Mouse (Mus musculus): ENCODE results near the gene Sema5b. TPM values are rescaled to one million over a fixed set of nuclear protein-coding genes. Genes with fewer than 3 reads are reported as not detected.

The Sema5b gene
- polyA plus RNA-seq, 1 experiment: 68.8 TPM

DNA sequence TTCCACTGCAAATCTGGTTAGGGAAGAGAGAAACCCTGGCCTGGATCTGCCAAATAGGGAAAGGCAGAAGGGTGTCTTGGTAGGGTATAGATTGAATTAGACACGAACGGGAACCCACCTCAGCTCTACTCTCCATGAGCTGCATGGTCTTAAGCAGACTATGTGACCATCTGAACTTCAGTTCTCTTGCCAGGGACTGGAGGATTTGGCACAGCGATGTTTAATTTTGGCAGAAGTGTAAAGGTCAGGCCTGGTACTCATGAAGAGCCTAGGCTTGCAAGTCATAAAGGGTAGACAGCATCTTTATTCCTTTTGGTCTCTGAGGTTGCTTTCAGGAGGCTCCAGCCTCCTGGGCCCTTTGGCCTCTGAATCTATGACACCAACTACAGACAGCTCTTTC, 111.8 kb downstream of the Sema5b start:
- DNase-seq (ENCODE audit: low read depth): no peak
- TF ChIP-seq POLR2A (IDR thresholded peaks at IDR 0.05; ENCODE audit: borderline replicate concordance, extremely low read depth, insufficient read depth, insufficient read length, poor library complexity, severe bottlenecking) (no peak), CTCF (IDR thresholded peaks at IDR 0.05; ENCODE audit: borderline replicate concordance, extremely low read depth, insufficient read depth, insufficient read length) (no peak)

DNA sequence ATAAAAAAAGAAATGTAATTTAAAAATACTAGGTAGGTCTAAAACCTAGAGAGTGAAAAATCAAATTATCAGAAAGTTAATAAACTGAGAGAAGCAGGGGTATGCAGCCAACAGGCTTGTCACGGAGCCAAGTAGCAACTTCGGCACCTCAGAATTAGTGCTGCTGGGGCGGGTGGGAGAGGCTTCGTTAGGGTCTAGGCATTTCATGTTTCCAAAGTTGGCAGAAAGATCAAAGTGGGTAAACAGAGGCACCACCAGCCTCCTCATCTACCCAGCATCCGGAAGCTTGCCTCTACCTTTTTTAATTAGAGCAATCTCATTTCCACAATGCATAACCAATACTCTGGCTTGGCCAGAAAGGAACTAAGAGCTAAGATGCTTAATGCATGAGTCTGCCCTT, 113.0 kb downstream of the Sema5b start:
- peak; percentile 56 for DNase-seq (ENCODE audit: low read depth)
- TF ChIP-seq POLR2A (IDR thresholded peaks at IDR 0.05; ENCODE audit: borderline replicate concordance, extremely low read depth, insufficient read depth, insufficient read length, poor library complexity, severe bottlenecking) (no peak), CTCF (IDR thresholded peaks at IDR 0.05; ENCODE audit: borderline replicate concordance, extremely low read depth, insufficient read depth, insufficient read length) (no peak)

DNA sequence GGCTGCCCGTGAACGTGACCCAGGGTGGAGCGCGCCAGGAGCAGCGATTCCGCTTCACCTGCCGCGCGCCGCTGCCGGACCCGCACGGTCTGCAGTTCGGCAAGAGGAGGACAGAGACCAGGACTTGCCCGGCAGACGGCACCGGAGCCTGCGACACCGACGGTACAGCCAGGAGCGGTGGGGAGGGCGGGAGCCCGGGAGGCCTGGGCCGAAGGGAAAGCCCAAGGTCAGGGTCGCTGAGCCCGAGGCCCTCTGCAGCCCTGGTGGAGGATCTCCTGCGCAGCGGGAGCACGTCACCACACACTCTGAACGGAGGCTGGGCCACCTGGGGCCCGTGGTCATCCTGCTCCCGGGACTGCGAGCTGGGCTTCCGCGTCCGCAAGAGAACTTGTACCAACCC, 119.3 kb downstream of the Sema5b start:
- DNase-seq (ENCODE audit: low read depth): no peak
- TF ChIP-seq CTCF (IDR thresholded peaks at IDR 0.05; ENCODE audit: borderline replicate concordance, extremely low read depth, insufficient read depth, insufficient read length): no peak
- TF ChIP-seq POLR2A (IDR thresholded peaks at IDR 0.05; ENCODE audit: borderline replicate concordance, extremely low read depth, insufficient read depth, insufficient read length, poor library complexity, severe bottlenecking): no peak

DNA sequence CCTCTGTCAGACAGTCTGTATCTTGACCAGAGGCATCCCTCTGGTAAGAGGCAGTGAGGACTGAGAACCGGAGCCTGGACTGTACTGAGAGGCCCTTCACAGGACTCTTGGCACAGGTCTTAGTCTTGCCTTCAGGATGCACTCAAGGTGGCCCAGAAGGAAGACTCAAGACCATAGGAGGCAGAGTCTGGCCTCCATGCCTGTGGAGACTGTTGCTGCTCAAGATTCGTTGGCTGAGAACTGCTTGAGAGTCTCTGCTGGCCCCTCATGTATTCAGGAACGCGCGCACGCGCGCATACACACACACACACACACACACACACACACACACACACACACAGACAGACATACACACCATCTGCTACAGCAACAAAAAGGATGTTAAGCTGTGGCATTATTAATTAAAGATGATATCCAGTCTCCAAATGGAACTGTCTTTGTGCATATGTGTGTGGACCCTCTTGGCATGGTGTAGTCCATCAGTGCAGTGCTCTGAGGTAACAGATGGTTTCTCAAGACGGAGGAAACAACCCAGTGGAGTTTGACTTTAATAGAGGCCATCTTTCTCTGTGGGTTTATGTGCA, 123.0 kb downstream of the Sema5b start:
- peak; percentile 57 for DNase-seq (ENCODE audit: low read depth)
- no peak for TF ChIP-seq POLR2A (IDR thresholded peaks at IDR 0.05; ENCODE audit: borderline replicate concordance, extremely low read depth, insufficient read depth, insufficient read length, poor library complexity, severe bottlenecking)
- TF ChIP-seq CTCF (IDR thresholded peaks at IDR 0.05; ENCODE audit: borderline replicate concordance, extremely low read depth, insufficient read depth, insufficient read length): no peak

DNA sequence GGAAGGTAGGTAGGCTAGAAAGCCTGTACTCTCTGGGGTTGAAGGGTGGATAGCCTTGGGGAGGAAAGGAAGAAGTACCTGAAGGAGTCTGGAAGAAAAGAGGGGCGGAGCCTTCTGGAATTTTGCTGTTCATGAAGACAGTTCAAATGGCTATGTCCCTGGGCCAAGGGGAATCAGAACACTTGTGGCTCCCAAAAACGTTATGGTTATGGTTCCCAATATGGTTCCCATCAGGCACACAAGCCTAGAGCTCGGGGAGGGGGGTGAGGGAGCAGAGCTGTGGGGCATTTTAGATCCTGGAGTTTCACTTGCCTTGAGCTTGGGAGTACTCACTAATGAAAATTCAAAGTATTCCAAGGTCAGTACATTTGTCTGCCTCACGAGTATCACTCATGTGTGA, 123.9 kb downstream of the Sema5b start:
- TF ChIP-seq CTCF (IDR thresholded peaks at IDR 0.05; ENCODE audit: borderline replicate concordance, extremely low read depth, insufficient read depth, insufficient read length): no peak
- TF ChIP-seq POLR2A (IDR thresholded peaks at IDR 0.05; ENCODE audit: borderline replicate concordance, extremely low read depth, insufficient read depth, insufficient read length, poor library complexity, severe bottlenecking): no peak
- no peak for DNase-seq (ENCODE audit: low read depth)

DNA sequence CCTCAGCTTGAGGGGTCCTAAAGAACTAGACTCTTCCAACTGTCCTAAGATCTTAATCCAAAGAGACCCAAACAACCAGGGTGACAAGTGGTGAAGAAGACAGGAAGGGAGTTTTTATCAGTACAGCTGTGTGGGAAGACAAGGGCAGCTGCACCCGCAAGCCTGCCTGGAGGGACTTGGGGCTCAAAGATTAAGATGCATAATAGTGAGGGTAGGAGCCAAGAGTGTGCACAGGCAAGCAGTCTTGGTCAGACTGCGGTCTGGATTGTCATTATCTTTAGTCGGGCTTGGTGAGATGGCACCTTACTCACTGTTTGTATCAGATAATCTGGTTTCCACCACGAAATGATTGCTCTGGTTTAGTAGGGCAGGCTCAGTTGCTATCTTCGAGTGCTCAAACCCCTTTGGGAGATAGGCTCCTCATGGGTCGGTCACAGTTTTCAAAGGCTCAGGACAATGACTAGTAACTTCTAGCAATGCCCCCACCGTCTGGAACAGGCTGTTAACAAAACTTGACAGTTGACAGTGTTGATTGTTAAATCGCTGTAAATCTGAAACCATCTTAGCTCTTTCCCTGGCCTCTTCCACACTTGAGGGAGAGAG, 136.7 kb downstream of the Sema5b start:
- DNase-seq (ENCODE audit: low read depth): no peak
- TF ChIP-seq CTCF (IDR thresholded peaks at IDR 0.05; ENCODE audit: borderline replicate concordance, extremely low read depth, insufficient read depth, insufficient read length) (no peak), POLR2A (IDR thresholded peaks at IDR 0.05; ENCODE audit: borderline replicate concordance, extremely low read depth, insufficient read depth, insufficient read length, poor library complexity, severe bottlenecking) (no peak)

DNA sequence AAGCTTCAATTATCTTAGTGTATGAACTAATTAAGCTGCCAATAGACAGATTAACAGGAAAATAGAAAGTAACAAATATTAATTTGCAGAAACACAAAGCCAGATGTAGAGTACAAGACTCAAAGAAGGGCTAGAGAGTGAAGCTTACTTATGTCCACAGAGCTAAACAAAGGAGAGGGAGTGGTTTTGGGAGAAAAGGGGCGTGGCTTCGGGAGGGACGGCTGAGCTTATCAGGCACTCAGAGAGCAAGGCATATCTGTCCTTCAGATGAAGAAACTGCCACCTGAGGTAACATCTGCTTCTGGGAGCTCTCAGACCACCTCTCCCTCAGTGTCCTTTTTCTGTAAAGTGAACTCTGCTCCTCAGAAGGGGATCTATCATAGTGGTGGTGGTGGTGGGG, 137.5 kb downstream of the Sema5b start:
- no peak for DNase-seq (ENCODE audit: low read depth)
- no peak for TF ChIP-seq POLR2A (IDR thresholded peaks at IDR 0.05; ENCODE audit: borderline replicate concordance, extremely low read depth, insufficient read depth, insufficient read length, poor library complexity, severe bottlenecking)

DNA sequence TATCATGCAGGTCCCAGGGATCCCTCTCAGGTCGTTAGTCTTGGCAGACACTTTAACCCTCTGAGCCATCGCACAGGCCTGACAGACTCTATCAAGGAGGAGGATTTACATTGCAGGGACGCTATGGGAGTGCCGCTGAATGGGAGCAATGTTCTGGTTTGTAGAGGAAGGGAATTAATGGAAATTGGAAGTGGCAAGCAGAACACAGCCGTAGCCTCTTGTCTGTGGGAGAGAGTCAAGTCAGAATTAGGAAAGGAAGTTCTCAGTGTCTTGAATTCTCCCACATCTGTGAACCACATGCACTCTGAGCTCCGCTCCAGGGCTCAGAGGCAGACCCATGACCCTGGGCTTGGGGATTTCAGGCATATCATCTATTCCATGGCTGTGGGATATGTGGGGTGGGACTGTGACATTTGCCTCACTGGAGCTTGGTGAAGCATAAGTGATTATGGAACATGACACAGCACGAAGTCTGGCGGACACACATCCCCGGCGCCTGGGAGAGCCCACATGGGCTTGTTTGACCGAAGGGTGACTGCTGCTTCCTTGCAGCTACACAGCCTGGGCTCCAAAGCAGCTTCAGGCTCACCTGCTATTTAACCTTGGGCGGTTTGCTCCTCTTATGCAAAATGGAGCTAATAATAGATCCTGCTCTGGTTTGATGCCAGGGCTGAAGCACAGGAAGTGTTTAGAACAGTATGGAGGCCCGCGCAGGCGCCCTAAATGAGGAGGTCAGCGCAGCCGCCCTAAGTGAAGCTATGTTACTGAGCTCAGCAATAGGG, 140.6 kb downstream of the Sema5b start:
- peak; percentile 71 for DNase-seq (ENCODE audit: low read depth)
- TF ChIP-seq CTCF (IDR thresholded peaks at IDR 0.05; ENCODE audit: borderline replicate concordance, extremely low read depth, insufficient read depth, insufficient read length): no peak
- TF ChIP-seq POLR2A (IDR thresholded peaks at IDR 0.05; ENCODE audit: borderline replicate concordance, extremely low read depth, insufficient read depth, insufficient read length, poor library complexity, severe bottlenecking): no peak

DNA sequence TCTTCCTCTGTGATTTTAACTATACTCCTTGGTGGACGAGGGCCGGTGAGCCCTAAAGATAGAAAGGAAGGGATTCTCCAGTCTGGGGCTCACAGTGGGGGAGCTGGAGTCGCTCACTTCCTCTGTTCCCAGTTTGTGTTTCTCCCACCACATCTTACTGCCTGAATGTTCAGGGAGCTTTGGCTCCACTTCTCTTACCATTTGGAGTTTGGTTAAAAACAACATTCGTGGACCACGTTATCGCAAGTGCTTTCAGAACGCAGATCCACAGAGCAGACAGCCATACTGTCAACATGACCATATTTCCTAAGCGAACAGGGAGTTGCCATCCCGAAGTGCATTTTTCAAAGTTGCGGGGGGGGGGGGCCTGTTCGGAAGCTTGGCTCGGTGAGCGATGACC, 144.1 kb downstream of the Sema5b start:
- DNase-seq (ENCODE audit: low read depth): peak; percentile 27
- TF ChIP-seq POLR2A (IDR thresholded peaks at IDR 0.05; ENCODE audit: borderline replicate concordance, extremely low read depth, insufficient read depth, insufficient read length, poor library complexity, severe bottlenecking) (no peak), CTCF (IDR thresholded peaks at IDR 0.05; ENCODE audit: borderline replicate concordance, extremely low read depth, insufficient read depth, insufficient read length) (no peak)

DNA sequence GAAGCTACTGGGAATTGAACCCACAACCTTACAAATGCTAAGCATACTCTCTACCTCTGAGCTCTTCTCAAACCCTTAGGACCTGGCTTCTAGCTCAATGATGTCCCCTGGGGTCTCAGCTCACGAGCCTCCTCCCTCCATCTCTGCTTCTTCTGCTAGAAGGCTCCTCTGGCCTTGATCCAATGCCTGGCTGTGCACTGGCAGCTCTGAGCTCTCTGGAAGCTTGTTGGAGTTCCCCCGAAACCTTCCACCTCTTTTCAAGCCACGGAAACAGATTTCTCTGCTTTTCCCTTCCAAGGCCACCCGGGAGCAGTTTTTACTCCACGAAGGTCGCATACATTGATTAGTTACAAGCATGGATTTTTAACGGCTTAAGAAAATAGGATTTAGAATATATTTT, 145.5 kb downstream of the Sema5b start:
- DNase-seq (ENCODE audit: low read depth): peak; percentile 62

DNA sequence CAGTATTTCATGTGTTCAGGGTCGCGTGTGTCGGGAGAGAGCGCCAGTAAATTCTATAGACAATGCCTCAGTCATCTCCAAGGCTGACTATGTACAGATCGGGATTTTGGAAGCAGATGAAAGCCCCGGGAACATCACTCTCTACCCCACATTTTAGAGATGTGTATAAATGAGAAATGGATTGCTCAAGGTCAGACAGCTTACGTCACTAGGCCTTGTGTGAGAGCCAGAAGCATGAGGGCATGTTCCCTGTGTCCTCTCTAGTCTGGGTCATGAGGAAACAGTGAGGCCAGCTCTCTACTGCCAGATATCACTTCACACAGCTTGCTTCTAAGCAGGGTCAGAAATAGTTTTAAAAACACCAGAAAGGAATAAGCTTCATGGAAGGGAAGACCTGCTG, 150.7 kb downstream of the Sema5b start:
- DNase-seq (ENCODE audit: low read depth): no peak
- TF ChIP-seq POLR2A (IDR thresholded peaks at IDR 0.05; ENCODE audit: borderline replicate concordance, extremely low read depth, insufficient read depth, insufficient read length, poor library complexity, severe bottlenecking) (no peak), CTCF (IDR thresholded peaks at IDR 0.05; ENCODE audit: borderline replicate concordance, extremely low read depth, insufficient read depth, insufficient read length) (no peak)

More for the DNA sequence above, 145.5 kb downstream of the Sema5b start:
- no peak for TF ChIP-seq POLR2A (IDR thresholded peaks at IDR 0.05; ENCODE audit: borderline replicate concordance, extremely low read depth, insufficient read depth, insufficient read length, poor library complexity, severe bottlenecking)
- no peak for TF ChIP-seq CTCF (IDR thresholded peaks at IDR 0.05; ENCODE audit: borderline replicate concordance, extremely low read depth, insufficient read depth, insufficient read length)
